Mouse (Mus musculus): ENCODE measurements at regions not wholly inside any gene's neighbourhood (a gene's known extent, or its start where the extent isn't known, plus 50 kb on each side); places are given as distances from the start of the nearest gene placed in this dataset.

GRCm38 (mm10) chr2:47945061-47945460 lies 868.8 kb upstream of the Acvr2a start:
- DNase-seq (ENCODE audit: low spot score in 2 of 2), result no peak

GRCm38 (mm10) chr2:47991132-47991531 lies 822.8 kb upstream of the Acvr2a start:
- no peak for DNase-seq (ENCODE audit: low spot score in 2 of 2)

GRCm38 (mm10) chr2:47994185-47994584 lies 819.7 kb upstream of the Acvr2a start:
- DNase-seq (ENCODE audit: low spot score in 2 of 2), result no peak

GRCm38 (mm10) chr2:48001230-48001629 lies 812.7 kb upstream of the Acvr2a start:
- DNase-seq (ENCODE audit: low spot score in 2 of 2), result no peak

GRCm38 (mm10) chr2:48001800-48002507 lies 812.0 kb upstream of the Acvr2a start:
- DNase-seq (ENCODE audit: low spot score in 2 of 2), result peak in 1 of 2 experiments; percentile 19

GRCm38 (mm10) chr2:48010308-48010707 lies 803.6 kb upstream of the Acvr2a start:
- DNase-seq (ENCODE audit: low spot score in 2 of 2), result no peak

- DNase-seq (ENCODE audit: low spot score in 2 of 2), result no peak
Observed at GRCm38 (mm10) chr2:48027559-48027958, 786.4 kb upstream of the Acvr2a start.

- no peak for DNase-seq (ENCODE audit: low spot score in 2 of 2)
Observed at GRCm38 (mm10) chr2:48061375-48061774, 752.5 kb upstream of the Acvr2a start.

- no peak for DNase-seq (ENCODE audit: low spot score in 2 of 2)
Observed at GRCm38 (mm10) chr2:48063436-48063835, 750.5 kb upstream of the Acvr2a start.

- DNase-seq (ENCODE audit: low spot score in 2 of 2), result no peak
Observed at GRCm38 (mm10) chr2:48065162-48065561, 748.7 kb upstream of the Acvr2a start.

GRCm38 (mm10) chr2:48082120-48082799 lies 731.6 kb upstream of the Acvr2a start:
- no peak for DNase-seq (ENCODE audit: low spot score in 2 of 2)

GRCm38 (mm10) chr2:48098287-48098686 lies 715.6 kb upstream of the Acvr2a start:
- no peak for DNase-seq (ENCODE audit: low spot score in 2 of 2)

GRCm38 (mm10) chr2:48098931-48099531 lies 714.9 kb upstream of the Acvr2a start:
- DNase-seq (ENCODE audit: low spot score in 2 of 2), result no peak

GRCm38 (mm10) chr2:48123662-48124061 lies 690.2 kb upstream of the Acvr2a start:
- no peak for DNase-seq (ENCODE audit: low spot score in 2 of 2)

- DNase-seq (ENCODE audit: low spot score in 2 of 2), result no peak
Observed at GRCm38 (mm10) chr2:48138051-48138611, 675.8 kb upstream of the Acvr2a start.

GRCm38 (mm10) chr2:48141281-48141680 lies 672.6 kb upstream of the Acvr2a start:
- DNase-seq (ENCODE audit: low spot score in 2 of 2), result no peak

- no peak for DNase-seq (ENCODE audit: low spot score in 2 of 2)
Observed at GRCm38 (mm10) chr2:48154706-48155105, 659.2 kb upstream of the Acvr2a start.

GRCm38 (mm10) chr2:48172626-48173025 lies 641.3 kb upstream of the Acvr2a start:
- DNase-seq (ENCODE audit: low spot score in 2 of 2), result no peak

GRCm38 (mm10) chr2:48186161-48186560 lies 627.7 kb upstream of the Acvr2a start:
- no peak for DNase-seq (ENCODE audit: low spot score in 2 of 2)

GRCm38 (mm10) chr2:48186609-48187008 lies 627.3 kb upstream of the Acvr2a start:
- DNase-seq (ENCODE audit: low spot score in 2 of 2), result no peak

GRCm38 (mm10) chr2:48211804-48212203 lies 602.1 kb upstream of the Acvr2a start:
- no peak for DNase-seq (ENCODE audit: low spot score in 2 of 2)

- DNase-seq (ENCODE audit: low spot score in 2 of 2), result no peak
Observed at GRCm38 (mm10) chr2:48220771-48221170, 593.1 kb upstream of the Acvr2a start.
